Mouse (Mus musculus): ENCODE measurements around the gene Kcnq1.

- TF ChIP-seq TAL1 (IDR thresholded peaks at IDR 0.05; ENCODE audit: low read length) (no peak), GATA1 (IDR thresholded peaks at IDR 0.05; ENCODE audit: low read length) (no peak)
These were observed 36.5 kb downstream of the Kcnq1 start for GRCm38 (mm10) chr7:143142680-143143079.
